Mouse (Mus musculus): ENCODE measurements around the gene Slc5a1. TPM values are rescaled to one million over a fixed set of nuclear protein-coding genes. Genes with fewer than 3 reads are reported as not detected.

Slc5a1 gene
- polyA plus RNA-seq (2014; fragmentation: Illumina TruSeq; extraction: RNeasy Lipid Tissue Mini Kit (QIAGEN cat#74804); ENCODE audit: low read depth, low replicate concordance), result not detected

GRCm38 (mm10) chr5:33104025-33104481, at the start of gene Slc5a1:
Gene Slc5a1 (plus strand): TSS chr5:33104219.

Other genes with a start within 250 kb of the Slc5a1 start
- gene Prr14l, start 250.0 kb upstream of the Slc5a1 start, polyA plus RNA-seq (2014; fragmentation: Illumina TruSeq; extraction: RNeasy Lipid Tissue Mini Kit (QIAGEN cat#74804); ENCODE audit: low read depth, low replicate concordance), result 22.9 TPM
- 64.8 TPM for gene Depdc5, start 240.5 kb upstream of the Slc5a1 start, polyA plus RNA-seq (2014; fragmentation: Illumina TruSeq; extraction: RNeasy Lipid Tissue Mini Kit (QIAGEN cat#74804); ENCODE audit: low read depth, low replicate concordance)
- gene Ywhah, start 85.4 kb upstream of the Slc5a1 start, polyA plus RNA-seq (2014; fragmentation: Illumina TruSeq; extraction: RNeasy Lipid Tissue Mini Kit (QIAGEN cat#74804); ENCODE audit: low read depth, low replicate concordance), result 505 TPM
- gene Spon2, start 114.2 kb downstream of the Slc5a1 start, polyA plus RNA-seq (2014; fragmentation: Illumina TruSeq; extraction: RNeasy Lipid Tissue Mini Kit (QIAGEN cat#74804); ENCODE audit: low read depth, low replicate concordance), result not detected
- gene Ctbp1, start 170.8 kb downstream of the Slc5a1 start, polyA plus RNA-seq (2014; fragmentation: Illumina TruSeq; extraction: RNeasy Lipid Tissue Mini Kit (QIAGEN cat#74804); ENCODE audit: low read depth, low replicate concordance), result 40.8 TPM
- 71.2 TPM for gene Maea, start 231.3 kb downstream of the Slc5a1 start, polyA plus RNA-seq (2014; fragmentation: Illumina TruSeq; extraction: RNeasy Lipid Tissue Mini Kit (QIAGEN cat#74804); ENCODE audit: low read depth, low replicate concordance)